ENCODE assay signal across 15 mouse cellular contexts in genomic region chr7:139275586-139275985, GRCm38 (mm10). TPM values are rescaled to one million over a fixed set of nuclear protein-coding genes. Genes with fewer than 3 reads are reported as not detected.
A peak's percentile ranks its signal among the peaks of the same experiment; 100 is the strongest.
DNase-seq lines count a peak whose midpoint lies in the region; ATAC-seq and TF ChIP-seq lines count a peak whose summit lies in the region.
"Had no signal": no experiment of that assay in that cellular context is flagged by ENCODE, and none has a peak within 500 bp of the region (broad histone marks: within the 10 kb centered on the region; RNA-seq: fewer than 3 reads in every experiment).

No protein-coding gene starts in this region.

- peaks cover 52% of the 10 kb centered on the region for H3K4me1 ChIP-seq in heart, embryonic 15.5 days (replicated peaks)
- H3K4me1 ChIP-seq in neural tube, embryonic 13.5 days (replicated peaks), result peaks cover 46% of the 10 kb centered on the region
- peaks cover 8% of the 10 kb centered on the region for H3K4me1 ChIP-seq in forebrain, postnatal 0 days (ENCODE audit: insufficient read depth)
- H3K4me1 ChIP-seq in liver, embryonic 11.5 days (replicated peaks; ENCODE audit: control insufficient read depth, insufficient read depth, low read length), result peaks cover 26% of the 10 kb centered on the region

- H3K36me3 ChIP-seq in heart, embryonic 15.5 days, result no peaks in the 10 kb centered on the region
- H3K36me3 ChIP-seq in neural tube, embryonic 13.5 days, result no peaks in the 10 kb centered on the region
- no peaks in the 10 kb centered on the region for H3K36me3 ChIP-seq in forebrain, postnatal 0 days (ENCODE audit: insufficient read depth)
- H3K36me3 ChIP-seq in liver, embryonic 11.5 days (ENCODE audit: control insufficient read depth, insufficient read depth, low read length), result no peaks in the 10 kb centered on the region
- H3K36me3 ChIP-seq: limb, embryonic 12.5 days had no signal

- H3K9ac ChIP-seq in heart, embryonic 15.5 days, result no peak overlapping the region
- 0 out of 2 replicates have a peak overlapping the region, but pooled peaks have one; percentile 22 for H3K9ac ChIP-seq in neural tube, embryonic 13.5 days
- no peak overlapping the region for H3K9ac ChIP-seq in forebrain, postnatal 0 days
- no peak overlapping the region for H3K9ac ChIP-seq in liver, embryonic 11.5 days (ENCODE audit: low read depth, low read length)
- H3K9ac ChIP-seq: limb, embryonic 12.5 days had no signal

- peak; percentile 28 for TF ChIP-seq CTCF in forebrain, postnatal 0 days (IDR thresholded peaks at IDR 0.05; ENCODE audit: low read depth)

- no peak for DNase-seq in heart, postnatal 10 days
- no peak for DNase-seq in neural tube, embryonic 10.5 days (ENCODE audit: extremely low spot score, low spot score)
- peak; percentile 79 for DNase-seq in forebrain, postnatal 0 days
- no peak for DNase-seq in liver, embryonic 11.5 days (ENCODE audit: low spot score)
- DNase-seq: adrenal gland, postnatal 14 days; cerebellum, adult 11 months; heart, adult 11 months; kidney, postnatal 14 days; lung, adult 18-20 months had no signal

- 0 out of 2 replicates have a peak overlapping the region, but pooled peaks have one; percentile 15 for H3K27ac ChIP-seq in heart, embryonic 15.5 days
- H3K27ac ChIP-seq in neural tube, embryonic 13.5 days (replicated peaks), result peak overlapping the region; percentile 69
- H3K27ac ChIP-seq in forebrain, postnatal 0 days (ENCODE audit: low read depth, low read length), result peak overlapping the region; percentile 29; the same call in 1 of the 2 replicates
- no peak overlapping the region for H3K27ac ChIP-seq in liver, embryonic 11.5 days (ENCODE audit: low read depth, low read length)
- H3K27ac ChIP-seq: limb, embryonic 12.5 days; stomach, postnatal 0 days had no signal

- no peaks in the 10 kb centered on the region for H3K9me3 ChIP-seq in heart, embryonic 15.5 days (replicated peaks)
- no peaks in the 10 kb centered on the region for H3K9me3 ChIP-seq in neural tube, embryonic 13.5 days
- no peaks in the 10 kb centered on the region for H3K9me3 ChIP-seq in forebrain, postnatal 0 days (ENCODE audit: low read length)
- no peaks in the 10 kb centered on the region for H3K9me3 ChIP-seq in liver, embryonic 11.5 days (ENCODE audit: control insufficient read depth, low read length)
- H3K9me3 ChIP-seq: limb, embryonic 12.5 days had no signal

- 45% methylated on average over 10 of the region's 10 CpGs for WGBS in heart, embryonic 15.5 days
- WGBS in neural tube, embryonic 13.5 days, result 61% methylated on average over 10 of the region's 10 CpGs
- WGBS in forebrain, postnatal 0 days, result 25% methylated on average over 10 of the region's 10 CpGs
- WGBS in liver, embryonic 11.5 days, result 74% methylated on average over 10 of the region's 10 CpGs

- no peaks in the 10 kb centered on the region for H3K27me3 ChIP-seq in heart, embryonic 15.5 days
- no peaks in the 10 kb centered on the region for H3K27me3 ChIP-seq in neural tube, embryonic 13.5 days
- no peaks in the 10 kb centered on the region for H3K27me3 ChIP-seq in forebrain, postnatal 0 days (ENCODE audit: insufficient read depth, low read length)
- H3K27me3 ChIP-seq in liver, embryonic 11.5 days (replicated peaks; ENCODE audit: control insufficient read depth, insufficient read depth, low read length), result no peaks in the 10 kb centered on the region
- H3K27me3 ChIP-seq: limb, embryonic 12.5 days had no signal

- intact Hi-C loops in heart, postnatal 10 days (cut with DNase I), result no loop called here

- ATAC-seq in heart, embryonic 15.5 days (replicated peaks; ENCODE audit: insufficient number of reproducible peaks, insufficient read depth, low FRiP score, low read depth), result no peak
- ATAC-seq in neural tube, embryonic 13.5 days (ENCODE audit: low read depth), result peak; percentile 16; the same call in 1 of the 2 replicates
- peak; percentile 73 for ATAC-seq in forebrain, postnatal 0 days
- ATAC-seq in granulocyte monocyte progenitor cell, adult 5-6 weeks (replicated peaks; ENCODE audit: poor library complexity, severe bottlenecking), result no peak
- ATAC-seq in liver, embryonic 11.5 days (replicated peaks; ENCODE audit: low FRiP score), result no peak
- ATAC-seq: CD4-positive, CD25-positive, alpha-beta regulatory T cell, adult 4 months had no signal

- no peak overlapping the region for H3K4me2 ChIP-seq in heart, embryonic 15.5 days
- no peak overlapping the region for H3K4me2 ChIP-seq in neural tube, embryonic 13.5 days
- H3K4me2 ChIP-seq in forebrain, postnatal 0 days (ENCODE audit: low read depth), result no peak overlapping the region
- no peak overlapping the region for H3K4me2 ChIP-seq in liver, embryonic 11.5 days
- H3K4me2 ChIP-seq: limb, embryonic 12.5 days had no signal

- no peak overlapping the region for H3K4me3 ChIP-seq in heart, embryonic 15.5 days
- H3K4me3 ChIP-seq in neural tube, embryonic 13.5 days, result no peak overlapping the region
- H3K4me3 ChIP-seq in forebrain, postnatal 0 days (ENCODE audit: low read depth, low read length), result no peak overlapping the region
- H3K4me3 ChIP-seq in liver, embryonic 11.5 days (ENCODE audit: low read depth, low read length), result no peak overlapping the region
- H3K4me3 ChIP-seq: limb, embryonic 12.5 days had no signal

RNA-seq across cellular contexts. Expression of gene Pwwp2b, which starts 27.3 kb away (rescaled TPM):
- polyA plus RNA-seq in heart, embryonic 15.5 days (2015; fragmentation: Nextera tagmentation; extraction: Ambion mirVana), result 7.0 and 8.5 TPM in 2 replicates
- total RNA-seq in heart, postnatal 10 days (2021), result 1 to 10 TPM; 8.1 to 9.8 TPM
- 5.5 and 6.6 TPM in 2 replicates for polyA plus RNA-seq in neural tube, embryonic 13.5 days (2015; fragmentation: Nextera tagmentation; extraction: Ambion mirVana)
- 4.3 and 5.4 TPM in 2 replicates for total RNA-seq in forebrain, postnatal 0 days (2014; rRNA removed)
- polyA plus RNA-seq in forebrain, postnatal 0 days (2015; fragmentation: Nextera tagmentation; extraction: Ambion mirVana), result 5.6 and 6.3 TPM in 2 replicates
- 5.1 and 5.7 TPM in 2 replicates for total RNA-seq in granulocyte monocyte progenitor cell, adult 5-6 weeks (2014; fragmentation: Nextera tagmentation)
- total RNA-seq in granulocyte monocyte progenitor cell, adult 5-6 weeks (2017), result 1.6 and 4.4 TPM in 2 replicates
- polyA plus RNA-seq in liver, embryonic 11.5 days (2014; fragmentation: Nextera tagmentation; extraction: Ambion mirVana), result 3.3 and 3.5 TPM in 2 replicates

Comparison
In these comparisons a context has a peak if more than half of its experiments do, and no peak if none do; other contexts are left out.
1. ATAC-seq: peak in neural tube, embryonic 13.5 days (single experiment) and forebrain, postnatal 0 days (single experiment); none in heart, embryonic 15.5 days (single experiment), granulocyte monocyte progenitor cell, adult 5-6 weeks (single experiment) and liver, embryonic 11.5 days (single experiment).